In genomic region chr1:39399228-39399627, GRCm38 (mm10) we compare ENCODE assay signal across 13 mouse cellular contexts. TPM values are rescaled to one million over a fixed set of nuclear protein-coding genes. Genes with fewer than 3 reads are reported as not detected.
DNase-seq lines count a peak whose midpoint lies in the region; ATAC-seq lines count a peak whose summit lies in the region.
"Had no signal": no experiment of that assay in that cellular context is flagged by ENCODE, and none has a peak within 500 bp of the region (broad histone marks: within the 10 kb centered on the region; RNA-seq: fewer than 3 reads in every experiment).

No protein-coding gene starts in this region.

- H3K9me3 ChIP-seq in midbrain, embryonic 11.5 days (ENCODE audit: control insufficient read depth, low read length) = no peaks in the 10 kb centered on the region
- H3K9me3 ChIP-seq in midbrain, embryonic 10.5 days (replicated peaks) = peaks cover 10% of the 10 kb centered on the region; the same call in 1 of the 2 replicates
- H3K9me3 ChIP-seq in heart, embryonic 14.5 days (ENCODE audit: control insufficient read depth, low read length) = peaks cover 8% of the 10 kb centered on the region
- H3K9me3 ChIP-seq in hindbrain, embryonic 13.5 days = no peaks in the 10 kb centered on the region
- H3K9me3 ChIP-seq: kidney, embryonic 15.5 days had no signal

- H3K4me3 ChIP-seq in midbrain, embryonic 11.5 days (ENCODE audit: low read depth, low read length) = no peak overlapping the region
- H3K4me3 ChIP-seq in midbrain, embryonic 10.5 days = no peak overlapping the region
- no peak overlapping the region for H3K4me3 ChIP-seq in heart, embryonic 14.5 days (ENCODE audit: control insufficient read depth in 1 of 2, insufficient read depth in 1 of 2, low read depth in 1 of 2, low read length in 2 of 2)
- H3K4me3 ChIP-seq in hindbrain, embryonic 13.5 days = no peak overlapping the region
- H3K4me3 ChIP-seq: heart, embryonic 13.5 days; kidney, embryonic 15.5 days had no signal

- WGBS in midbrain, embryonic 11.5 days = 79% methylated on average over 4 of the region's 4 CpGs
- 84% methylated on average over 4 of the region's 4 CpGs for WGBS in midbrain, embryonic 10.5 days
- WGBS in heart, embryonic 14.5 days = 74% methylated on average over 4 of the region's 4 CpGs
- WGBS in hindbrain, embryonic 13.5 days = 83% methylated on average over 4 of the region's 4 CpGs

- no peak for ATAC-seq in midbrain, embryonic 11.5 days (ENCODE audit: low FRiP score)
- peak; percentile 23; the same call in 1 of the 2 replicates for ATAC-seq in heart, embryonic 14.5 days (ENCODE audit: insufficient number of reproducible peaks, insufficient read depth, low FRiP score, low read depth)
- ATAC-seq in hindbrain, embryonic 13.5 days (ENCODE audit: low FRiP score) = no peak

- DNase-seq in midbrain, embryonic 11.5 days (ENCODE audit: low spot score, missing footprints) = peak; percentile 12
- DNase-seq in midbrain, embryonic 10.5 days (ENCODE audit: low spot score) = no peak
- DNase-seq in adrenal gland, postnatal 14 days = peak; percentile 54
- DNase-seq in lung, postnatal 14 days = peak; percentile 49
- DNase-seq in thymus, postnatal 14 days = no peak
- DNase-seq: cerebellum, adult 18-20 months; embryo, embryonic 11 days; thymus, adult 2 months had no signal

- H3K27me3 ChIP-seq in midbrain, embryonic 11.5 days (ENCODE audit: control insufficient read depth, insufficient read depth, low read length) = no peaks in the 10 kb centered on the region
- H3K27me3 ChIP-seq in midbrain, embryonic 10.5 days (ENCODE audit: low read depth, poor library complexity, severe bottlenecking) = no peaks in the 10 kb centered on the region
- H3K27me3 ChIP-seq in heart, embryonic 14.5 days (ENCODE audit: control insufficient read depth, insufficient read depth, low read length) = no peaks in the 10 kb centered on the region
- H3K27me3 ChIP-seq in hindbrain, embryonic 13.5 days = no peaks in the 10 kb centered on the region
- H3K27me3 ChIP-seq: heart, embryonic 13.5 days; kidney, embryonic 15.5 days had no signal

- no peaks in the 10 kb centered on the region for H3K4me1 ChIP-seq in midbrain, embryonic 11.5 days (ENCODE audit: control insufficient read depth, insufficient read depth, low read length)
- H3K4me1 ChIP-seq in midbrain, embryonic 10.5 days = no peaks in the 10 kb centered on the region
- H3K4me1 ChIP-seq in heart, embryonic 14.5 days (ENCODE audit: control insufficient read depth in 2 of 2, insufficient read depth in 2 of 2, low read length in 2 of 2) = peaks cover 0 to 2% of the 10 kb centered on the region in 2 experiments; a peak in 2 of 4 replicates
- H3K4me1 ChIP-seq in hindbrain, embryonic 13.5 days (replicated peaks) = peaks cover 1% of the 10 kb centered on the region; the same call in 1 of the 2 replicates
- H3K4me1 ChIP-seq: kidney, embryonic 15.5 days had no signal

- no peak overlapping the region for H3K4me2 ChIP-seq in midbrain, embryonic 11.5 days
- no peak overlapping the region for H3K4me2 ChIP-seq in heart, embryonic 14.5 days (ENCODE audit: low read length)
- H3K4me2 ChIP-seq in hindbrain, embryonic 13.5 days = no peak overlapping the region
- H3K4me2 ChIP-seq: heart, embryonic 13.5 days; kidney, embryonic 15.5 days; liver, embryonic 11.5 days had no signal

- H3K9ac ChIP-seq in midbrain, embryonic 11.5 days (ENCODE audit: low read length) = no peak overlapping the region
- H3K9ac ChIP-seq in heart, embryonic 14.5 days (ENCODE audit: low read length) = no peak overlapping the region
- no peak overlapping the region for H3K9ac ChIP-seq in hindbrain, embryonic 13.5 days
- H3K9ac ChIP-seq: heart, embryonic 13.5 days; kidney, embryonic 15.5 days had no signal

- H3K36me3 ChIP-seq in midbrain, embryonic 11.5 days (ENCODE audit: control insufficient read depth, insufficient read depth, low read length) = no peaks in the 10 kb centered on the region
- peaks cover 8% of the 10 kb centered on the region; the same call in 1 of the 2 replicates for H3K36me3 ChIP-seq in midbrain, embryonic 10.5 days
- H3K36me3 ChIP-seq in heart, embryonic 14.5 days (ENCODE audit: control insufficient read depth, insufficient read depth, low read length) = peaks cover 25% of the 10 kb centered on the region
- peaks cover 14% of the 10 kb centered on the region for H3K36me3 ChIP-seq in hindbrain, embryonic 13.5 days

- H3K27ac ChIP-seq in midbrain, embryonic 11.5 days (ENCODE audit: low read depth, low read length) = no peak overlapping the region
- H3K27ac ChIP-seq in midbrain, embryonic 10.5 days (replicated peaks) = no peak overlapping the region
- no peak overlapping the region for H3K27ac ChIP-seq in heart, embryonic 14.5 days (replicated peaks in 1 of 2; ENCODE audit: control insufficient read depth in 1 of 2, insufficient read depth in 1 of 2, low read depth in 2 of 2, low read length in 2 of 2)
- no peak overlapping the region for H3K27ac ChIP-seq in hindbrain, embryonic 13.5 days
- H3K27ac ChIP-seq: heart, embryonic 13.5 days; kidney, embryonic 15.5 days had no signal

RNA-seq across cellular contexts. Expression of gene Rpl31, which starts 31.6 kb away (rescaled TPM):
- 430 and 474 TPM in 2 replicates for polyA plus RNA-seq in midbrain, embryonic 11.5 days (2014; fragmentation: Nextera tagmentation; extraction: Ambion mirVana)
- polyA plus RNA-seq in midbrain, embryonic 10.5 days (2016; fragmentation: Nextera tagmentation; extraction: Ambion mirVana) = 416 and 468 TPM in 2 replicates
- total RNA-seq in adrenal gland, postnatal 14 days (2021) = 875 and 1,080 TPM in 2 replicates
- polyA plus RNA-seq in heart, embryonic 14.5 days (2014; fragmentation: Nextera tagmentation; extraction: Ambion mirVana) = 441 and 528 TPM in 2 replicates
- 394 and 397 TPM in 2 replicates for polyA plus RNA-seq in hindbrain, embryonic 13.5 days (2015; fragmentation: Nextera tagmentation; extraction: Ambion mirVana)

Comparison
In these comparisons a context has a peak if more than half of its experiments do, and no peak if none do; other contexts are left out.
1. DNase-seq: peak in midbrain, embryonic 11.5 days (single experiment), adrenal gland, postnatal 14 days (single experiment) and lung, postnatal 14 days (single experiment); none in midbrain, embryonic 10.5 days (single experiment) and thymus, postnatal 14 days (single experiment).